Mouse (Mus musculus): Measurements from ENCODE around the gene Ska2. TPM values are rescaled to one million over a fixed set of nuclear protein-coding genes. Genes with fewer than 3 reads are reported as not detected.

Gene Ska2
- total and polyA plus RNA-seq, 3 experiments, result 23.7 to 57.6 (median 39.3) TPM

GRCm38 (mm10) chr11:87121864-87122263 lies 12.8 kb downstream of the Ska2 start:
- in situ Hi-C loops (cut with MboI; ENCODE audit: low pct_ligation_motif_present, low pct_unique_long_range_greater_than_20kb, low sequenced_read_pairs), result no loop called here
- H3K27me3 ChIP-seq (replicated peaks), result no peaks in the 10 kb centered on the region
- H3K4me3 ChIP-seq (replicated peaks in 1 of 3; ENCODE audit: low read depth in 2 of 3, low read length in 2 of 3, poor library complexity in 1 of 3), result no peak overlapping the region
- no peaks in the 10 kb centered on the region for H3K9me3 ChIP-seq (replicated peaks; ENCODE audit: low read length)
- TF ChIP-seq NRF1 (IDR thresholded peaks at IDR 0.05; ENCODE audit: low read depth, low read length) (no peak), MYC (IDR thresholded peaks at IDR 0.05; ENCODE audit: low read depth, low read length) (no peak), CTCF (conservative IDR thresholded peaks at IDR 0.05 in 1 of 2, IDR thresholded peaks at IDR 0.05 in 1 of 2; ENCODE audit: low read depth in 2 of 2, low read length in 2 of 2) (no peak), SIN3A (IDR thresholded peaks at IDR 0.05; ENCODE audit: low read length) (no peak), MAZ (IDR thresholded peaks at IDR 0.05; ENCODE audit: low read depth, low read length) (no peak), ZNF384 (IDR thresholded peaks at IDR 0.05; ENCODE audit: low read depth, low read length) (no peak), CHD1 (IDR thresholded peaks at IDR 0.05; ENCODE audit: low read depth, low read length) (no peak), ETS1 (conservative IDR thresholded peaks at IDR 0.05; ENCODE audit: low read depth, low read length) (no peak), USF1 (IDR thresholded peaks at IDR 0.05; ENCODE audit: low read depth, low read length) (no peak), MEF2A (IDR thresholded peaks at IDR 0.05; ENCODE audit: borderline replicate concordance, low read depth, low read length) (no peak), USF2 (conservative IDR thresholded peaks at IDR 0.05; ENCODE audit: low read depth, low read length) (no peak), UBTF (IDR thresholded peaks at IDR 0.05; ENCODE audit: low read depth, low read length) (no peak), E2F4 (IDR thresholded peaks at IDR 0.05; ENCODE audit: insufficient replicate concordance, low read depth, low read length) (no peak), SMC3 (IDR thresholded peaks at IDR 0.05; ENCODE audit: low read depth, low read length) (no peak), NELFE (IDR thresholded peaks at IDR 0.05; ENCODE audit: low read depth, low read length) (no peak), HCFC1 (IDR thresholded peaks at IDR 0.05; ENCODE audit: low read depth, low read length) (no peak), MAX (IDR thresholded peaks at IDR 0.05; ENCODE audit: low read length) (no peak), RAD21 (IDR thresholded peaks at IDR 0.05; ENCODE audit: low read depth, low read length) (no peak), GABPA (IDR thresholded peaks at IDR 0.05; ENCODE audit: insufficient replicate concordance, low read depth, low read length) (no peak)
- no peak overlapping the region for H3K9ac ChIP-seq (ENCODE audit: insufficient read depth, low read depth)
- H3K4me1 ChIP-seq (ENCODE audit: control insufficient read depth in 1 of 2, insufficient read depth in 2 of 2), result peaks cover 0 to 3% of the 10 kb centered on the region in 2 experiments; a peak in 1 of 4 replicates
- H3K4me2 ChIP-seq (ENCODE audit: insufficient read depth, low read depth, poor library complexity, severe bottlenecking), result no peak overlapping the region
- H3K27ac ChIP-seq (ENCODE audit: insufficient read depth, low read depth), result no peak overlapping the region
- DNase-seq (ENCODE audit: extremely low read depth), result no peak
- H3K79me2 ChIP-seq (replicated peaks; ENCODE audit: control insufficient read depth, extremely low read depth, insufficient read depth, poor library complexity, severe bottlenecking), result no peaks in the 10 kb centered on the region; the same call in 1 of the 2 replicates
- peaks cover 36 to 73% of the 10 kb centered on the region in 2 experiments for H3K36me3 ChIP-seq (replicated peaks in 1 of 2; ENCODE audit: control insufficient read depth in 1 of 2, insufficient read depth in 1 of 2, low read length in 1 of 2)
- dilution Hi-C loops (cut with MboI; ENCODE audit: extremely low pct_ligation_motif_present, extremely low pct_unique_long_range_greater_than_20kb, low sequenced_read_pairs), result no loop called here

GRCm38 (mm10) chr11:87125562-87125961 lies 16.5 kb downstream of the Ska2 start:
- no peak overlapping the region for H3K4me3 ChIP-seq (replicated peaks in 1 of 3; ENCODE audit: low read depth in 2 of 3, low read length in 2 of 3, poor library complexity in 1 of 3)

More at GRCm38 (mm10) chr11:87125562-87125961, 16.5 kb downstream of the Ska2 start:
- H3K36me3 ChIP-seq (replicated peaks in 1 of 2; ENCODE audit: control insufficient read depth in 1 of 2, insufficient read depth in 1 of 2, low read length in 1 of 2), result peaks cover 18 to 53% of the 10 kb centered on the region in 2 experiments
- no peak for DNase-seq (ENCODE audit: extremely low read depth)
- in situ Hi-C loops (cut with MboI; ENCODE audit: low pct_ligation_motif_present, low pct_unique_long_range_greater_than_20kb, low sequenced_read_pairs), result no loop called here
- H3K27me3 ChIP-seq (replicated peaks), result no peaks in the 10 kb centered on the region
- H3K4me1 ChIP-seq (ENCODE audit: control insufficient read depth in 1 of 2, insufficient read depth in 2 of 2), result peaks cover 3 to 21% of the 10 kb centered on the region in 2 experiments
- TF ChIP-seq POLR2AphosphoS2 (IDR thresholded peaks at IDR 0.05; ENCODE audit: low read depth, low read length), result 0 out of 2 replicates have a peak, but pooled peaks have one; percentile 52
- no peak for TF ChIP-seq USF2 (conservative IDR thresholded peaks at IDR 0.05; ENCODE audit: low read depth, low read length)
- no peak for TF ChIP-seq CHD2 (IDR thresholded peaks at IDR 0.05; ENCODE audit: low read length)
- TF ChIP-seq RAD21 (IDR thresholded peaks at IDR 0.05; ENCODE audit: low read depth, low read length), result no peak
- TF ChIP-seq MAX (IDR thresholded peaks at IDR 0.05; ENCODE audit: low read length), result no peak
- TF ChIP-seq MEF2A (IDR thresholded peaks at IDR 0.05; ENCODE audit: borderline replicate concordance, low read depth, low read length), result no peak
- TF ChIP-seq RCOR1 (conservative IDR thresholded peaks at IDR 0.05; ENCODE audit: low read depth, low read length), result no peak
- TF ChIP-seq KAT2A (IDR thresholded peaks at IDR 0.05; ENCODE audit: insufficient replicate concordance, low read length), result no peak
- no peak for TF ChIP-seq SMC3 (IDR thresholded peaks at IDR 0.05; ENCODE audit: low read depth, low read length)
- H3K4me2 ChIP-seq (ENCODE audit: insufficient read depth, low read depth, poor library complexity, severe bottlenecking), result no peak overlapping the region
- H3K27ac ChIP-seq (ENCODE audit: insufficient read depth, low read depth), result no peak overlapping the region
- dilution Hi-C loops (cut with MboI; ENCODE audit: extremely low pct_ligation_motif_present, extremely low pct_unique_long_range_greater_than_20kb, low sequenced_read_pairs), result no loop called here
- no peaks in the 10 kb centered on the region for H3K9me3 ChIP-seq (replicated peaks; ENCODE audit: low read length)
- no peak overlapping the region for H3K9ac ChIP-seq (ENCODE audit: insufficient read depth, low read depth)
- peaks cover 11% of the 10 kb centered on the region for H3K79me2 ChIP-seq (replicated peaks; ENCODE audit: control insufficient read depth, extremely low read depth, insufficient read depth, poor library complexity, severe bottlenecking)
